Mouse (Mus musculus) erythroid progenitor cell, adult 5-6 weeks (primary cell): ENCODE results near the gene Ntf3. TPM values are rescaled to one million over a fixed set of nuclear protein-coding genes. Genes with fewer than 3 reads are reported as not detected.

ENCODE experiments used
- ATAC-seq: replicated peaks from 2 replicates; pipeline ENCODE4 v1.8.0; 2016; ENCODE audit warnings: moderate number of reproducible peaks, mild to moderate bottlenecking, moderate TSS enrichment, inconsistent platforms; ENCODE audit not compliant: poor library complexity, low FRiP score, severe bottlenecking
- total RNA-seq, 2 experiments: library from RNA; stranded (forward) in 1 of 2; stranded (reverse) in 1 of 2; fragments of 150-400 nt in 1 of 2; fragments of 186-747, 209-891 nt in 1 of 2; gene quantifications; 2 replicates each; pipeline versions ENCODE4 v1.2.3 to v1.2.4; 2015 to 2017; ENCODE audit warnings: low replicate concordance in 2 of 2

Ntf3 gene
- total RNA-seq (2015; ENCODE audit: low replicate concordance) (not detected in 2 replicates), total RNA-seq (2017; ENCODE audit: low replicate concordance) (not detected in 2 replicates)

DNA sequence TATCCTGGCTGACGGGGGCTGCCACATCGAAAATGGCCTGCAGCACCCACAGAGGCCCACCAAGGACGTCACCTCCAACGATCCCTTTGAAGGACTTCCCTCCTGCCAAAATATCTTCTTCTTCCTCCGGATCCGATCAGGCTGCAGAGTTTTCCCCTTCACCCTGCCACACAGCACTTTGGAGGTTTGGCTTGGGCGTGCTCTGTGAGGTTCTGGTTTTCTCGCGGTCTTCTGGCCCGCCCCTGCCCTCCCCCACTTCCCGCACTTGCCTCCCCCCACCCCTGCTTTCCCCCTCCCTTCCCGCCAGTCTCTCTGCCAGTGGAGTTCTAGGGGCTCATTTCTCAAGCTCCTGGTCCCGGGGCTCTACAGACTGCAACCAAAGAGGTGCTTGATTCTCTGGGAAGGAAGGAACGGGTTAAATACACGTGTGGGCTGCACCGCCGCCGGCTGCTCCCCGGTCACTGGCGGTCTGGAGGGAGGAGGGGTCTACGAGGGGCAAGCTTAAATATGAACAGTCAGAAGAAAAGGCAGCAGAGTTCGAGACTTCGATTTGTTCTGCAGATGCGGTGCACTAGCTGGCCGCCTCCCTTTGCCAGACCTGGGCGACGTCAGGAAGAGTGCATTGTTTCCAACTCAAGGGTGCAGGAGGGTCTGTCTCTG lies at the start of gene Ntf3:
Gene Ntf3, minus strand, starts transcription at position 363 of the 660 bp plus-strand sequence.
- no peak for ATAC-seq

DNA sequence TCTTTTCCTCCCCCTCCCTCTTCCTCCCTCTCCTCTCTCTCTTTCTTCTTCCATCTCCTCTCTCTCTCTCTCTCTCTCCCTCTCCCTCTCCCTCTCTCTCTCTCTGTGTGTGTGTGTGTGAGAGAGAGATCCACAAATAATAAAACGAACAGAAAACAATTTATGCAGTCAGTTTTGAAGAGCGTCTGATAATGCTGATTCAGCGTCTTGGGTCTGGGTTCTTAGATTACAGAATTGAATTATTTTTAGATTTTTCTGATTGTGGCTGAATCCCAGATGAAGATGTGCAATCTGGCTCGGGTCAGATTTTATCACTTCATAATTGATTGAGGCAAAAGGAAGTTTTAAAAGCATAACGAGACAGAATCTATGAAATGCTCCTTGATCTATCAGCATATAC lies 46.6 kb upstream of the Ntf3 start:
- ATAC-seq, result no peak

DNA sequence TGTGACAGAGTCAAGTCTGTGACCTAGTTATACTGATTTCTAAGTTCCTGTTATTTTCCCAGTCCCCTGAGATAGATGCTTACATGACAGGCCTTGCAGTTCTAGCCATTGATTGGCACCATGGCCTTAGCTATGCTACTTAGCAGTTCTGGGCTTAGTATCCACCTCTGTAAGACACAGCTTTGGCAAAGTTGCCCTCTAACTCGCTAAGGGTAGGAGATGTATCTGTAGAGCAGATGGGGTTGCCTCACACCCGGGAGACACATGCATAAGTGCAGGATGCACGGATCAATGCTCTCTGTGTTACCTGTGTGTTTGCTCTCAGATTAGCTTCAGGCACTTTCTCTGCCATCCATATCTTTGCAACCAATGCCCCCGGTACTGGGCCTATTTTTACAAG lies 36.7 kb upstream of the Ntf3 start:
- ATAC-seq, result no peak

DNA sequence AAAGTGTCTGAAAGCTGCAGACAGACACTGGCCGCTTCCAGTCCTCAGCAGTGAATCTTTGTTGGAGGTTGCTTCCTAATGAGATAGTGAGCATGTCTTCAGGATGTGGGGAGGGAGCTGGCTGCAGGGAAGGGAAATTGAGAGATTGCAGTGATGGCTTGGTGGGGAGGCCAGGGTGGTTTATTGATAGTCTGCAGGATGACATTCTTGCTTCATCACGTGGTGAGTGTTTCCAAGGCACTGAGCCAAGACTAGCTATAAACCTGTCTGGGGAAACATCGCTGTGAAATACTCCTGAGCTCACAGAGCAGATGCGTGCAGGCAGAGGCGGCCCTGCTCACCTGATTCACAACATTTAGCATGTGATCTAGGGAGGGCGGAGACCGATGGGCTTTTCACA lies 36.2 kb upstream of the Ntf3 start:
- ATAC-seq, result no peak

DNA sequence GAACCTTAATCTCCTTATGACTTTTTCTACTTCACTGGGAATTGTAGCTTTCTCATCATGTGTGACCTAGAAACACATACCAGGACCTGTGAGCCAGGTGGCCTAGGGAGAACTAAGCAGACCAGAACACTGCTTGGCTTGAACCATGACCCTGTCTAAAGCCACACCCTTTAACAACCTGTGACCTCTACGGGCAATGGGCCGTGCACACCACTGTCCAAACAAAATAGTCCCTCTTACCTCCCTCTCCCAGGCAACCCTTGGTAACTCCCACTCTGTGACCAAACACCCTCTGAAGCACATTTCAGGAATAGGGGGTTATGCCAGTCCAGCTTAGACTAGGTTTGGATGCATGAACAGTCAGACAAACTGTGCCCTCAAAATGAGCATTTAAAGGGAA lies 35.0 kb upstream of the Ntf3 start:
- no peak for ATAC-seq

DNA sequence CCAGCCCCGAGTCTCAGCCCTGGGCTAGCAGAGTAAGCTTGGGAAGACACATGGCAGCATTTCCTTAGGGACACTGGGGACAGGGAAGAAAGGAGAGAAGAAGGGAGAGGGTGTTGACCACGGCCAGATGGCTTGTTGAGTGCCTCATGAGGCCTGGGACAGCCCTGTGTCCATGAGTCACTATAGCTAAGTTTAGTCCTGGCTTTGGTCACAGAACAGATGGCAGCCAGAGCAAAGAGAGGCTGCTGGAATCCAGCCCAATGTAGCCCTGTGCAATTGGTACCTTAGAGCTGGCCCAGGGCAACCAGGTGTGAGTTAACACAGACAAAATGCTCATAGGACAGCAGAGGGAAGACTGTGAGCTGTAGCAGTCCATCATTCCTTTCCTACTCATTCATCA lies 33.2 kb upstream of the Ntf3 start:
- no peak for ATAC-seq

DNA sequence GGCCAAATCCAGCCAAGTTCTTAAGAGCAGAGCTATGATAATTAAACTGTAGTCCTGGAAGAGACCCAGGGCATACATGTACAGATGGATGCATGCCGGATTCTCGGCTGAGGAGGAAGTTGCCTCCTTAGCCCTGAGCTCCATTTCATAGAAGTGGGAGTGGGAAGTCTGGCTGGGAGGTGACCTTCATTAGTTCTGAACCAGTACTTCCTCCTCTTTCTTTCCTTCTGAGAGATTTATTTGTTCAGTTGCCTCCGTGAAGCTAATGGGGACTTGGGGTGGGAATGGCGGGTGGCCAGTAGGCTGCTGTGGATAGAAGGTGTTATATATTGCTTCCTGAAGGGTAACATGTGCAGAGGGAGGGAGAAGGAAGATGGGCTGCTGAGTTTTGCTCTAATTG lies 28.1 kb upstream of the Ntf3 start:
- ATAC-seq, result no peak

DNA sequence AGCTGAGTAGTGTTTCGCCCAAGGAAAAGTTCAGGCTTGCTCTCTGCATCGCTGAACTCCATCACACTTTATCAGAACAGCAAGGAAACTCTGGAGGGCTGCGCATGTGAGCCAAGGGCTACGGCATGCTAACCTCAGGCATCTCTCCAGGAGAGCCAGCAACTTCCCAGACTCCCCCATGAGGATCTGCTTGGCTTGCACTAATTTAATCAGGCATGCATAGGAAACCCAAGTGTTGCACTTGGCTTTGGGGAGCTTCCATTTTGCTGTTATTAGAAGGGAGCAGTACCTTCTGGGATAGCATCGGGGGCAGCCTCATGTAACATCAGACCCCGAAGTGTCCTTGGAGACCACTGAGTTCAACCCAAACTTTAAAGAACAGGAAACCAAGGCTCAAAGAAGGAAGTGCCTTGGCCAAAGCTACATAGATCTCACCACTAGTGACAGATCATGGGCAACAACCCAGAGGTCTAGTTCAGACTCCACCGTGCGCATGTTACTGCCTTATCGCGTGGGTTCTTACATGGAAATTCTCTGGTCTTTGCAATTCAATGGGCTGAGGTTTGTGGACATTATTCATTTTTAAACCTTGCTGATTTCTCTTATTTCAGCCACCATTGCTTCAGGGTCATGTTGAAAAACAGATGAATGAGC lies 23.6 kb upstream of the Ntf3 start:
- no peak for ATAC-seq

DNA sequence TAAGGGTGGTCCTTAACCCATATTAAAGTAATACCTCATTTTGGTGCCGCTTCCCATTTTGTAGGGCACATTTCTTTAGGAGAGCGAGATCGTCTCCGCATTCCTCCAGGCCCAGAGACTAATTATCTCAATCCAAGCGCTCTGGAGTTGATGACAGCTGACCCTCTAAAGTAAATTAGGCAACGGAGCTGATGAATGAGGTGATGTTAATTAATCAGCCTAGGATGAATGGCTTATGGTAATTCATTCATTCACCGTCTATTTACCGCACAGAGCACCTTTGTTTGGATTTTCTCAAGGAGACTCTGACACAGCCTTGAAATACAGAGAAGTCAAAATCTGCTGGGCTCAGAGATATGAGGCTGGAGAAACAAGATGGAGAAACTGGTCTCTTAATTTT lies 20.7 kb upstream of the Ntf3 start:
- no peak for ATAC-seq

DNA sequence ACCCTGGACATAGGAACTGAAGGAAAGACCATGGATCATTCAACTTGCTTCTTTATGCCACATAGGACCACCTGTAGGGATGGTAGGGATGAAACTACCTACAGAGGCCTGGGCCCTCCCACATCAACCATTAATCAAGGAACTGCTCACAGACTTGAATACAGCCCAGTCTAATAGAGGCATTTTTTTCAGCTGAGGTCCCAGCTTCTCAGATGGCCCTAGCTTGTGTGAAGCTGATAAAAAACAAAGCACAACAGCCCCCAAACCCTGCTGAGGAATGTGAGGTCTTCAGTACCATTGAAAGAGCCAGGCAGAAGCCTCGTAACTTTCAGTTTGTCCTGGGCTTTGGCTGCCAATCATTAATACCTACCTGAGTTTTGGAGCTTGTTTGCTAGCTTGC lies 19.4 kb upstream of the Ntf3 start:
- ATAC-seq, result no peak

DNA sequence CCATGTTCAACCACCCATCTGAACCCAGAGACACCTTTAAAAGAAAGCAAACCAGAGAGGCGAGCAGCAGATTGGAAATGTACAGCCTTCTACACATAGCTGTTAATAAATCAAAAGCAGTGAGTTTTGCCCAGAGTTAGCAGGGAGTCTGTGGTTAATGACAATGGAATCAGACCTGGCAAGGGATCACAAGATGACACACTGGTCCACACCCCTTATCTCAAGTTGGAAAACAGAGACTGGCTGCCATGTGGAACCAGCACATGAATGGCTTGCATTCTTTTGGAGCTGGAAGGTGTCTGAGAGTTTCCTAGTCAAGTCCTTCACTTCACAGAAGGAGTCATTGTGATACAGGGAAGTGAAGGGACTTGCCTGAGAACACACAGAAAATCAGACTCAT lies 5.4 kb upstream of the Ntf3 start:
- no peak for ATAC-seq

DNA sequence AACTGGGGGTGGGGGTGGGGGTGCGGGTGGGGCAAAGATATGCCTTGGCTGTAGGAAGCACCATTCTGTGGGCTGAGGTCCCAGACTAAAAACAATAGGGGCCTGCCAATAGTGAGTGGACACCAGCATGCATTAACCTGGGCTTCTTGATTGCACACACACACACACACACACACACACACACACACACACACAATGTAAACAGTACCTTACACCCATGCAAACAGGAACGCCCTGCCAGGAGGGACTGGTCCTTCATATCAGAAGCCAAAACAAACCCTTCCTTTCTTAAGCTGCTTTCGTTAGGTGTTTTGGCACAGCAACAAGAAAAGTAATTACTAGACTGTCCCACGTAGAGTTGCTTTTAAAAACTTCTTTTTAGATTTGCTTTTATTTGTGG lies 4.1 kb upstream of the Ntf3 start:
- ATAC-seq, result no peak

DNA sequence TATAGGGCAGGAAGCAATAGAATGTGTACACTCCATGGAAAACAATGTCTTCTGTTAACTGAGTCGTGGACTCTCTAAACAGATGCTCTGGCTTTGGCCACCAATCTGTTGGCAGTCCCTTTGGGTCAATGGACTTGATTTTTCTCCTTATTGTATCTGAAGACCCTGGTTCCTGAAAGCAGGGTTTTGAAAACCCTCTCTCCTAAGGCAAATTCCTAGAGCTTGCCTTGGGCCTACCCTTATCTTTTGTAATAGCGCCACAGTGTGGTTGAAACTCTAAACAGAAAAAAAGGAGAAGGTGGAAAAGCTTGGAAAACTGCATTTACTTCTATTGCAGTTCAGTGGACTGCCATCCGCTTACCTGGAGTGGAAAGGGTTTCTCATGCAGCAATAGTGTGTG lies 1.0 kb upstream of the Ntf3 start:
- no peak for ATAC-seq

DNA sequence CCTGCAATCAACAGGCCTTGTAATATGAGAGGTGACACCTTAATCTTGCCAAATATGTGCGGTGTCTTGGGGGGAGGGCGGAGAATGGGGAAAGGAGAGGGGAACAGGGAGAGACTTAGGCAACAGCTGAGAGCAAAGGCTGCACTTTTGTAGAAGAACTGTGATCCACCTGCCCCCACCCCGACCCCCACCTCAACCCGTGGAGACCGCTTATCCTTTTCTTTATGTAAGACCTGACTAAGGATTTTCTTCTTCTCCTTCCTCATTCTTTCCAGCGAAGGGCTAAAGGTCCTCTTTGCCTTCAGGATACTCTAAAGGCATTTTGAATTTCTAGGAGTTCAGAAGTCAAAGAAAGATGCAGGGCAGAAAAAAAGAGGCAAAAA lies 489 bp upstream of the Ntf3 start:
- no peak for ATAC-seq

DNA sequence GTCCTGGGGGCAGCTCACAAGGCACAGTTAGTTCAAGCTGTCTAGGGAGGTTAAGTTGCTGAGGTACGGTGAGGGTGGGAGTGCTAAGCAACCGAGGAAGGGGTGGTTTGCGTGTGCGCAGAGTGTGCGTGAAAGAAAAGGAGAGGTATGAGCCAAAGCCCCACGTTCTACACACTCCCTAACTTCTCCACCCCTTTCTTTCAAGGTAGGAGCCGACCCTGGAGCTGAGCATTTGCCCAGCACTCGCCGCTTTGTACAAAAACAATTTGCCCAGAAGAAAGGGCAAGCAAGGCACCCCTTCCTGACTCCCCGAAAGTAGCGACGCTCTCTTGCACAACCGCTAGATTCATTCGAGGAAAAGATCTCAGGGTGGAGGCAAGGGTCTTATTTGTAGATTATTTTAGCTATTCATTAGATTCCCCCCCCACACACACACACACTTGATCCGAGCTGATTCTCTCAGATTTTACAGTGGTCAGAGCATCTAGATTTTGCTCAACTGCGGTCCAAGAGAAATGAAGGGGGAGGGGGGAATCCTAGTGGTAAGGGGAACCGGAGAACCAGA lies 1.0 kb downstream of the Ntf3 start:
- ATAC-seq, result no peak

DNA sequence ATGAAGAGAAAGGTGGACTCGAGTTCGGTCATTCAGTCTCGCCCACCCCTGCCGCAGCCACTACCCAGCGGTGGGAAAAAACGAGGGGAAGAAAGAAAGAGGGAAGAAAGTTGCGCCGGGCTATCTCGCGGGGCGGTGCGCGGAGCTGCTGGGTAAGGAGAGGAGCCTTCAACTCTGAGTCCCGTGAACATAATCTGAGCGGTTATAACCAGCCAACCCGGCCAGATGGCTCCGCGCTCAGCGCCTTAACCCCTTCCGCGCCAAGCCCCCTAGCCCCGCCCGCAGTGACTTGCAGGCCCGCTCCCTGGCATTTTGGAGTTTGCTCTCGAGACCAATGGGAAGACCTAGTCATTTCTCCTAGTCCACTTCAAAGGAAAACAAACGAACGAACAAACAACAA lies 1.9 kb downstream of the Ntf3 start:
- no peak for ATAC-seq

DNA sequence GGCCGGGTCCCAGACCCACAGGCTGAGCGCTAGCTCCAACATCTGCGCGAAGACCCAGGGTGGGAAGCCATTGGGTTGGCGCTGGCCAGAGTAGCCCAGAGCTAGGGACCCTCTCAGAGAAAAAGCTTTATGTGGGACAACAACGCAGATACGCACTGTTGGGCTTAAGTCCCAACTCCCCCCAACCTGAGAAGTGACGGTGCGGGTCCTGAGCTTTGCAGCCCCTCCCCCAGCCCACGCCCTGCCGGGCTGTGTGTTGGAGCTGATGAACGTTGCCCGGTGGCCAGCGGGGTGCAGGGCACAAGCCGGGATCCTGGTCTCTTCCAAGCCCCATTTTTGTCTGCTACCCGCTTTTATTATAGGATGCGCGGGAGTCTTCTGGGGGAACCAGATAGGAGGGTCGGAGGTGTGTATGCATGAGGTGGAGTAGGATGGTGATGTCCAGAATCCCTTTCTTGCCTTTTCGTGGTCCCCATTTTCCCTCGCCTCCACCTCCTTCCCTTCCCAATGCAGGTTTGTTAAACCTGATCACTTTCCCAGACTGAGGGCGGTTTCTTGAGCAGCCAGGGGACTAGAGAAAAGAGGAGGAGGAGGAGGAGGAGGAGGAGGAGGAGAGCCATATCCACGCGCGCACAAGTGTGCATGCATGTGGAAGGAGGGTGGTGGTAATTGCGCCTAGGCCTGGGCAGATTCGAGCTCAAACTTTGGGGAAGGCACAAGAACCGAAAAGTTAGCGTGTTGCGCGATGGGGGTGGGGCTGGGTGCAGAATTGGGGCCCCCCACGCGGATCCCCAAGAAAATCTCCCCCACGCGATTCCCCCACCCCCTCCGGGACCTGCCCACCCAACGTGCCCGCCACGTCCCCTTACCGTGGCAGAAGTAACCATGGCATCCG lies 2.6 kb downstream of the Ntf3 start:
- ATAC-seq, result no peak

DNA sequence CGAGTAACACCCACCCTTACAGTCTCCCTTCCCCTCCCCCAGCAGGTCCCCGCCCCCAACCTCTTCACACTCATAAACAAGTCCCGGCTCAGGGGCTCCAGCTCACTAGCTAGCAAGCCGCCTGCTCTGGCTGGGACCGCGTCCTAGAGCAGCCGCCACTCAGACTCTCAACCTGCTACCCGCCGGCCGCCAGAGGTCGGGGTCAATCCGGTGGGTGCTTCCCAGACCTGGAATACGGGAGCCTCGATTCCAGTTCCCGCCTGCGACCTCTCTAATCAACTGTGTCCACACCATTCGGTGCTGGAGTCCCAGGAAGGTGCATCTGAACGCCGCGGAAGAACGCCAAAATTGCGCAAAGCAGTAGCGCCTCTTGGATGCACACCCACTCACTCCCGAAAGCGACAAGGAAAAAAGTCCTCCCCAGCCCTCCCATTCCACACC lies 3.5 kb downstream of the Ntf3 start:
- ATAC-seq, result no peak

DNA sequence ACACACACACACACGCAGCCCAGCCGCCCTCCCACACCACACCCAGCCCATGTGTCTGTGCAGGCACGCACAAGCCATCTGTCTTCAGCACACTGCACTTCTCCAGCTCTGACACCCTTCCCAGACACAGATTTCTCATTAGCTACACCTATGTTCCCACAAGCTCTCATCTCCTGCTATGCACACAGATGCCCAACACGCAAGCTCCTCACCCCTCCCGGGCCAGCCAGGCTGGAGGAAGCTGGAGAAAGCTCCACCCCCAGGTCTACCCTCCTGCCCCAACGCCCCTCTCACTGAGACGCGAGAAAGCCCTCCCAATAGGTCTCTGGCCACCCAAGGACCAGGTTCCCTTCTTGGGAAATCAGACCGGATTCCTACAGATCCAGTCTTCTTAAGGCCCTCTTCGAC lies 4.4 kb downstream of the Ntf3 start:
- ATAC-seq, result no peak

DNA sequence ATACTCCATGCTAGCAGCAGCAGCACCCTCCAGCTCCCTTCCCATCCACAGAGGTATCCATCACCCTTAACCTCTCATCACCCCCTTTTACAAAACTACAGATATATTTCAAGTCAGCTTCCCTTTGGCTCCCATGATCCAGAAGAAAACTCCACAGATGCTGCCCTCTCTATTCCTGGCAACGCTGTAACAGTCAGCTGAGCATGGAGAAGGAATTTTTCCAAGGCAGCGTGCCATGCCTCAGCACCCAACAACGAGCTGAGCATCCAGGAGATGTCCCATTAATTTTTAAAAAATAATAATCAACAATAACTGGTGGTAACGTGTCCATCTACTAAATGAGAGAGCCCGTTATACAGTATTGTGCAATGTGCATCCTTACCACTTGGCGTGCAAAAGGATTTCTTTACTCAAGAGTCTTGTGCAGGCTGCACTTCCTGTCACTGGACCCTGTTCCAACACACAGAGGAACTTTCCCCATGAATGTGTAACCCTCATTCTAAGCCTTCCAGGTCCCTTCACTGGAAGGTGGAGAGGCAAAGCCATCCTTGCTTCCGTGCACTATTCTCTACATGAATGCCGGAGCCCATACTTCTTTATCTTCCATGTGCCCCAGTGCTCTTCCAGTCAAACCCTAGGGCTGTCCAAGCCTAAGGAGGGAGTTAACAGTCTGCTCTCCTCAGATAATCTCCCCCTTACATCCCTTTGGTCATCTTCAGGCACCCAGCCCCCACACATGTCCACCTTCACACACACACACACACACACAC lies 5.0 kb downstream of the Ntf3 start:
- ATAC-seq, result no peak
